Mouse (Mus musculus) liver, embryonic 12.5 days (tissue): ENCODE measurements around the gene Rrp7a. TPM values are rescaled to one million over a fixed set of nuclear protein-coding genes. Genes with fewer than 3 reads are reported as not detected.

Experiments used
- ATAC-seq: fragments of 200-750 bp; cut with Nextera tagmentation; 2 replicates; pipeline ENCODE4 v1.8.0; 2017; ENCODE audit warnings: moderate number of reproducible peaks, mild to moderate bottlenecking, moderate library complexity
- H3K27ac ChIP-seq: fragments of 300-500 bp; sonication (generic); 2 replicates; pipeline ENCODE4 v1.5.1; 2016; ENCODE audit warnings: mild to moderate bottlenecking
- H3K27me3 ChIP-seq: fragments of 300-500 bp; sonication (generic); replicated peaks from 2 replicates; pipeline ENCODE4 v1.6.1; 2016; ENCODE audit warnings: mild to moderate bottlenecking, moderate library complexity
- H3K36me3 ChIP-seq: fragments of 300-500 bp; sonication (generic); 2 replicates; pipeline ENCODE4 v1.6.1; 2016; ENCODE audit warnings: mild to moderate bottlenecking, moderate library complexity
- H3K4me1 ChIP-seq: fragments of 300-500 bp; sonication (generic); 2 replicates; pipeline ENCODE4 v1.6.1; 2016
- H3K4me2 ChIP-seq: fragments of 300-500 bp; sonication (generic); 2 replicates; pipeline ENCODE4 v1.6.1; 2016; ENCODE audit warnings: mild to moderate bottlenecking, moderate library complexity
- H3K4me3 ChIP-seq: fragments of 300-500 bp; sonication (generic); 2 replicates; pipeline ENCODE4 v1.5.1; 2016; ENCODE audit warnings: mild to moderate bottlenecking, moderate library complexity
- H3K9ac ChIP-seq: fragments of 300-500 bp; sonication (generic); 2 replicates; pipeline ENCODE4 v1.6.1; 2016; ENCODE audit warnings: mild to moderate bottlenecking, moderate library complexity
- H3K9me3 ChIP-seq: fragments of 300-500 bp; sonication (generic); replicated peaks from 2 replicates; pipeline ENCODE4 v1.6.1; 2016; ENCODE audit warnings: mild to moderate bottlenecking, moderate library complexity
- WGBS: fragments of 180-500 bp; shearing (Covaris S2); methylation state at CpG from one replicate; pipeline ENCODE4 v1.1.7; 2016; ENCODE audit not compliant: insufficient replicate concordance; 5-methylcytosine and 5-hydroxymethylcytosine counted together
- polyA plus RNA-seq: library from polyadenylated mRNA; unstranded; fragments of >200 nt; fragmentation: Nextera tagmentation; extraction: Ambion mirVana; gene quantifications from 2 replicates; pipeline ENCODE4 v1.2.1, GENCODE M21; 2016

Rrp7a gene
- polyA plus RNA-seq, 1 experiment from 2014 or later: 42.3 TPM

GRCm38 (mm10) chr15:83124625-83125024, 2.0 kb upstream of the Rrp7a start:
- no peak overlapping the region for H3K4me2 ChIP-seq
- H3K4me3 ChIP-seq: no peak overlapping the region
- H3K27me3 ChIP-seq: no peaks in the 10 kb centered on the region
- peaks cover 17% of the 10 kb centered on the region for H3K4me1 ChIP-seq
- H3K36me3 ChIP-seq: peaks cover 60% of the 10 kb centered on the region
- H3K27ac ChIP-seq: peak overlapping the region; percentile 36; the same call in 1 of the 2 replicates
- no peak overlapping the region for H3K9ac ChIP-seq
- ATAC-seq: no peak
- 76% methylated on average over 5 of the region's 5 CpGs for WGBS
- H3K9me3 ChIP-seq: no peaks in the 10 kb centered on the region

GRCm38 (mm10) chr15:83121709-83122565, 664 bp downstream of the Rrp7a start:
- Histone ChIP-seq H3K4me2 (peak overlapping the region; percentile 90), H3K27ac (peak overlapping the region; percentile 71), H3K4me3 (peak overlapping the region; percentile 85), H3K36me3 (peaks cover 60% of the 10 kb centered on the region), H3K27me3 (no peaks in the 10 kb centered on the region), H3K9ac (peak overlapping the region; percentile 78), H3K9me3 (no peaks in the 10 kb centered on the region), H3K4me1 (peaks cover 17% of the 10 kb centered on the region)
- ATAC-seq: peak; percentile 44
- 4% methylated on average over 42 of the region's 43 CpGs for WGBS

GRCm38 (mm10) chr15:83118360-83118759, 4.2 kb downstream of the Rrp7a start:
- no peak overlapping the region for H3K27ac ChIP-seq
- H3K4me1 ChIP-seq: peaks cover 17% of the 10 kb centered on the region
- no peak overlapping the region for H3K4me3 ChIP-seq
- no peak for ATAC-seq
- no peaks in the 10 kb centered on the region for H3K9me3 ChIP-seq
- H3K9ac ChIP-seq: no peak overlapping the region
- WGBS: 76% methylated on average over 7 of the region's 7 CpGs
- peaks cover 68% of the 10 kb centered on the region for H3K36me3 ChIP-seq
- H3K27me3 ChIP-seq: no peaks in the 10 kb centered on the region
- no peak overlapping the region for H3K4me2 ChIP-seq

- Histone ChIP-seq H3K4me1 (peaks cover 7% of the 10 kb centered on the region), H3K36me3 (peaks cover 58% of the 10 kb centered on the region), H3K9ac (no peak overlapping the region), H3K4me3 (no peak overlapping the region), H3K27ac (no peak overlapping the region), H3K9me3 (no peaks in the 10 kb centered on the region), H3K27me3 (no peaks in the 10 kb centered on the region), H3K4me2 (no peak overlapping the region)
- ATAC-seq: no peak
- WGBS: 78% methylated on average over 6 of the region's 6 CpGs
Measured at GRCm38 (mm10) chr15:83115071-83115470, 7.5 kb downstream of the Rrp7a start.

GRCm38 (mm10) chr15:83114106-83114505, 8.5 kb downstream of the Rrp7a start:
- Histone ChIP-seq H3K9ac (no peak overlapping the region), H3K27ac (no peak overlapping the region), H3K4me1 (peaks cover 7% of the 10 kb centered on the region), H3K9me3 (no peaks in the 10 kb centered on the region), H3K36me3 (peaks cover 48% of the 10 kb centered on the region), H3K27me3 (no peaks in the 10 kb centered on the region), H3K4me2 (no peak overlapping the region), H3K4me3 (no peak overlapping the region)
- 78% methylated on average over 9 of the region's 9 CpGs for WGBS
- ATAC-seq: no peak

GRCm38 (mm10) chr15:83112898-83113297, 9.7 kb downstream of the Rrp7a start:
- H3K27ac ChIP-seq: no peak overlapping the region
- no peaks in the 10 kb centered on the region for H3K27me3 ChIP-seq
- WGBS: 21% methylated on average over 11 of the region's 11 CpGs
- H3K9ac ChIP-seq: no peak overlapping the region
- no peak overlapping the region for H3K4me3 ChIP-seq
- no peak overlapping the region for H3K4me2 ChIP-seq
- no peaks in the 10 kb centered on the region for H3K9me3 ChIP-seq
- H3K36me3 ChIP-seq: peaks cover 36% of the 10 kb centered on the region
- peak; percentile 58; the same call in 1 of the 2 replicates for ATAC-seq
- H3K4me1 ChIP-seq: peaks cover 7% of the 10 kb centered on the region

GRCm38 (mm10) chr15:83111874-83112273, 10.7 kb downstream of the Rrp7a start:
- no peaks in the 10 kb centered on the region for H3K9me3 ChIP-seq
- 76% methylated on average over 7 of the region's 7 CpGs for whole genome bisulfite sequencing
- H3K27me3 ChIP-seq: no peaks in the 10 kb centered on the region
- no peak overlapping the region for H3K9ac ChIP-seq
- H3K4me3 ChIP-seq: no peak overlapping the region
- ATAC-seq: no peak
- peaks cover 26% of the 10 kb centered on the region for H3K36me3 ChIP-seq
- no peak overlapping the region for H3K27ac ChIP-seq
- no peak overlapping the region for H3K4me2 ChIP-seq
- peaks cover 7% of the 10 kb centered on the region for H3K4me1 ChIP-seq

GRCm38 (mm10) chr15:83111290-83111689, 11.3 kb downstream of the Rrp7a start:
- no peak overlapping the region for H3K4me2 ChIP-seq
- H3K27me3 ChIP-seq: no peaks in the 10 kb centered on the region
- H3K9ac ChIP-seq: no peak overlapping the region
- H3K4me3 ChIP-seq: no peak overlapping the region
- no peak for ATAC-seq
- no peaks in the 10 kb centered on the region for H3K9me3 ChIP-seq
- peaks cover 7% of the 10 kb centered on the region for H3K4me1 ChIP-seq
- peaks cover 20% of the 10 kb centered on the region for H3K36me3 ChIP-seq
- no peak overlapping the region for H3K27ac ChIP-seq
- 63% methylated on average over 6 of the region's 6 CpGs for WGBS

GRCm38 (mm10) chr15:83107814-83108213, 14.8 kb downstream of the Rrp7a start:
- no peak overlapping the region for H3K9ac ChIP-seq
- H3K9me3 ChIP-seq: no peaks in the 10 kb centered on the region
- peaks cover 6% of the 10 kb centered on the region for H3K36me3 ChIP-seq
- no peak overlapping the region for H3K4me2 ChIP-seq
- H3K4me3 ChIP-seq: no peak overlapping the region
- no peak for ATAC-seq
- H3K27ac ChIP-seq: no peak overlapping the region
- no peaks in the 10 kb centered on the region for H3K27me3 ChIP-seq
- WGBS: 76% methylated on average over 6 of the region's 6 CpGs
- H3K4me1 ChIP-seq: peaks cover 3% of the 10 kb centered on the region

- Histone ChIP-seq H3K4me3 (no peak overlapping the region), H3K27me3 (no peaks in the 10 kb centered on the region), H3K4me1 (no peaks in the 10 kb centered on the region), H3K36me3 (peaks cover 6% of the 10 kb centered on the region), H3K9ac (no peak overlapping the region), H3K4me2 (no peak overlapping the region), H3K27ac (no peak overlapping the region), H3K9me3 (no peaks in the 10 kb centered on the region)
- 69% methylated on average over 6 of the region's 6 CpGs for WGBS
- ATAC-seq: no peak
Measured at GRCm38 (mm10) chr15:83106426-83106825, 16.2 kb downstream of the Rrp7a start.

GRCm38 (mm10) chr15:83103111-83103510, 19.5 kb downstream of the Rrp7a start:
- no peak for ATAC-seq
- H3K4me2 ChIP-seq: no peak overlapping the region
- no peak overlapping the region for H3K4me3 ChIP-seq
- H3K27ac ChIP-seq: no peak overlapping the region
- H3K27me3 ChIP-seq: peaks cover 13% of the 10 kb centered on the region
- H3K4me1 ChIP-seq: peaks cover 19% of the 10 kb centered on the region
- no peak overlapping the region for H3K9ac ChIP-seq
- H3K9me3 ChIP-seq: no peaks in the 10 kb centered on the region
- H3K36me3 ChIP-seq: peaks cover 6% of the 10 kb centered on the region; the same call in 1 of the 2 replicates
- 57% methylated on average over 1 of the region's 1 CpGs for WGBS

GRCm38 (mm10) chr15:83100332-83100662, 22.3 kb downstream of the Rrp7a start:
- Histone ChIP-seq H3K4me1 (peaks cover 19% of the 10 kb centered on the region), H3K27ac (peak overlapping the region; percentile 65; the same call in 1 of the 2 replicates), H3K36me3 (peaks cover 2% of the 10 kb centered on the region; the same call in 1 of the 2 replicates), H3K4me2 (peak overlapping the region; percentile 94), H3K4me3 (peak overlapping the region; percentile 68), H3K9ac (peak overlapping the region; percentile 81), H3K27me3 (peaks cover 20% of the 10 kb centered on the region), H3K9me3 (no peaks in the 10 kb centered on the region)
- ATAC-seq: no peak
- WGBS: under 1% methylated on average over 8 of the region's 8 CpGs
